Mouse (Mus musculus) liver, embryonic 11.5 days (tissue): Measurements from ENCODE around the gene Gm17334. TPM values are rescaled to one million over a fixed set of nuclear protein-coding genes. Genes with fewer than 3 reads are reported as not detected.

ENCODE experiments used
- ATAC-seq: fragments of 200-750 bp; cut with Nextera tagmentation; replicated peaks from 2 replicates; pipeline ENCODE4 v1.8.0; 2017; ENCODE audit warnings: moderate number of reproducible peaks, mild to moderate bottlenecking, moderate TSS enrichment, moderate library complexity; ENCODE audit not compliant: low FRiP score
- DNase-seq: peaks from one replicate; pipeline ENCODE4 v3.0.0-alpha.2; 2017; ENCODE audit warnings: low spot score
- H3K27ac ChIP-seq: fragments of 300-500 bp; sonication (generic); 2 replicates; pipeline ENCODE4 v1.5.1; 2014; ENCODE audit warnings: mild to moderate bottlenecking, low read depth, low read length, control low read depth
- H3K27me3 ChIP-seq: fragments of 300-500 bp; sonication (generic); replicated peaks from 2 replicates; pipeline ENCODE4 v1.6.1; 2014; ENCODE audit warnings: low read length, mixed read lengths; ENCODE audit not compliant: control insufficient read depth, insufficient read depth
- H3K36me3 ChIP-seq: fragments of 300-500 bp; sonication (generic); 2 replicates; pipeline ENCODE4 v1.6.1; 2014; ENCODE audit warnings: mild to moderate bottlenecking, low read length, moderate library complexity, mixed read lengths; ENCODE audit not compliant: control insufficient read depth, insufficient read depth
- H3K4me1 ChIP-seq: fragments of 300-500 bp; sonication (generic); replicated peaks from 2 replicates; pipeline ENCODE4 v1.6.1; 2014; ENCODE audit warnings: low read length, mixed read lengths; ENCODE audit not compliant: control insufficient read depth, insufficient read depth
- H3K4me2 ChIP-seq: fragments of 300-500 bp; sonication (generic); 2 replicates; pipeline ENCODE4 v1.6.1; 2014; ENCODE audit warnings: mild to moderate bottlenecking, control low read depth, moderate library complexity
- H3K4me3 ChIP-seq: fragments of 300-500 bp; sonication (generic); 2 replicates; pipeline ENCODE4 v1.5.1; 2014; ENCODE audit warnings: low read depth, low read length, control low read depth
- H3K9ac ChIP-seq: fragments of 300-500 bp; sonication (generic); 2 replicates; pipeline ENCODE4 v1.6.1; 2014; ENCODE audit warnings: low read depth, low read length, control low read depth
- H3K9me3 ChIP-seq: fragments of 300-500 bp; sonication (generic); 2 replicates; pipeline ENCODE4 v1.6.1; 2016; ENCODE audit warnings: low read length, inconsistent platforms, mixed read lengths; ENCODE audit not compliant: control insufficient read depth
- WGBS: fragments of 180-500 bp; shearing (Covaris S2); extraction: QIAGEN DNeasy Blood & Tissue Kit; methylation state at CpG from one replicate; pipeline ENCODE4 v1.1.7; 2014; 5-methylcytosine and 5-hydroxymethylcytosine counted together
- polyA plus RNA-seq: library from polyadenylated mRNA; unstranded; fragments of >200 nt; fragmentation: Nextera tagmentation; extraction: Ambion mirVana; gene quantifications from 2 replicates; pipeline ENCODE4 v1.2.1, GENCODE M21; 2014

The Gm17334 gene
- polyA plus RNA-seq, 1 experiment from 2014 or later: not detected

- ATAC-seq (no peak), DNase-seq (no peak)
- no peak overlapping the region for H3K4me2 ChIP-seq
- no peaks in the 10 kb centered on the region for H3K4me1 ChIP-seq
- no peak overlapping the region for H3K9ac ChIP-seq
- no peaks in the 10 kb centered on the region for H3K27me3 ChIP-seq
- no peak overlapping the region for H3K4me3 ChIP-seq
- H3K9me3 ChIP-seq: no peaks in the 10 kb centered on the region
- no peaks in the 10 kb centered on the region for H3K36me3 ChIP-seq
- no peak overlapping the region for H3K27ac ChIP-seq
- 57% methylated on average over 12 of the region's 12 CpGs for WGBS
Measured at GRCm38 (mm10) chr11:53803093-53803492, 30.1 kb upstream of the Gm17334 start.

- Histone ChIP-seq H3K4me1 (peaks cover 8% of the 10 kb centered on the region), H3K9me3 (no peaks in the 10 kb centered on the region), H3K4me3 (no peak overlapping the region), H3K9ac (no peak overlapping the region), H3K27ac (no peak overlapping the region), H3K4me2 (no peak overlapping the region), H3K36me3 (no peaks in the 10 kb centered on the region), H3K27me3 (no peaks in the 10 kb centered on the region)
- WGBS: 87% methylated on average over 5 of the region's 5 CpGs
- no peak for ATAC-seq
- DNase-seq: no peak
Measured at GRCm38 (mm10) chr11:53800975-53801374, 28.0 kb upstream of the Gm17334 start.

DNA sequence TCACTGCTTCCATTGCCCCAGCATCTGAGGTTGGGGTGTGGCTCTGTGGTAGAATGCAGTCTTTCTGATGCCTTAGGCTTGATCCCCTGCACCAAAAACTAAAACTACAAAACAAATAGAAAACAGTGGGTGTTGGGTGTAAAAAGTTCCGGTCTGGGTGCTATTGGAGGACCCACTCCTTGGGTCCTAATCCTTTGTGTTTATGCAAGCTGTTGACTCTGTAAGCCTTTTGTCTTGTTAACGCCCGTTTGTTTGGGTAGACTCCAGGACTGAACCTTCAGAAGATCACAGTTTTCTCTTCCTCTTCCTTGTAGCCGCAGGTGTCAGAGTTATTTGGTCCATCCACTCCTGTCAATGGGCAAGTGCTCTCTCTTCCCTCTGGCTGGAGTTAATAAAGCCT is 27.0 kb upstream of the Gm17334 start:
- WGBS: 74% methylated on average over 4 of the region's 4 CpGs

DNA sequence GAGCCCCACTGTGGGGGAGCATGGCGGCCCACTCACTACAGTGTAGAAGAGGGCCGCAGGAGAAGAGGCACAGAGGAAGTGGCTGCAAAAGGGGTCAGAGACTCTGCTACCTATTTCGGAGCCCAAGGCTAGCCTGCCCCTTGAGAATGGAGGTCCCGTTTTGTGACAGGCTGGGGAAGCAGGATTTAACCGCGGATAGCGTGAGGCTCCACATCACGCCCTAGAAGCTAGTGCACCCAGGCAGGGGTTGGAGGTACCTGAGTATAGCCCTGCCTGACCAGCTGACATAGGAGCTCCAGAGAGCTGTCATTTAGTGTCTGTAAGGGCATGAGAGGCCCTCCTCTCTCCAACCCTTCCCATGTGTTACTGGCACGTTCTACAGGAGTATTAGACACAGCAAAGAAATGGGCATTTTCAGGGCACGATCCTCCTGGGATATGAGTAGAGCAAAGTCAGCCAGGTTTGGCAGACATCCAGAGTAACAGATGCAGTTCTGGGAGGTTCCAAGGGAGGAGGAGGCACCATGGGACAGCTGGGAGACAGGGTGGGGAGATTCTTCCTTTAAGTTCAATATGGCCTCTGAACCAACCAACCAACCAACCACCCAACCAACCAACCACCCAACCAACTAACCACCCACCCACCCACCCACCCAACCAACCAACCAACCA is 25.2 kb upstream of the Gm17334 start:
- H3K4me2 ChIP-seq: no peak overlapping the region
- H3K36me3 ChIP-seq: no peaks in the 10 kb centered on the region
- H3K27me3 ChIP-seq: no peaks in the 10 kb centered on the region
- H3K4me1 ChIP-seq: peaks cover 23% of the 10 kb centered on the region
- no peak overlapping the region for H3K9ac ChIP-seq
- DNase-seq (no peak), ATAC-seq (no peak)
- WGBS: 85% methylated on average over 10 of the region's 10 CpGs
- H3K4me3 ChIP-seq: no peak overlapping the region
- no peak overlapping the region for H3K27ac ChIP-seq
- no peaks in the 10 kb centered on the region for H3K9me3 ChIP-seq

More for the DNA sequence above, 27.0 kb upstream of the Gm17334 start:
- Histone ChIP-seq H3K27ac (no peak overlapping the region), H3K27me3 (no peaks in the 10 kb centered on the region), H3K4me1 (peaks cover 17% of the 10 kb centered on the region), H3K4me2 (no peak overlapping the region), H3K9ac (no peak overlapping the region), H3K36me3 (no peaks in the 10 kb centered on the region), H3K4me3 (no peak overlapping the region), H3K9me3 (no peaks in the 10 kb centered on the region)
- DNase-seq: no peak
- ATAC-seq: no peak

GRCm38 (mm10) chr11:53797386-53797920 is 24.5 kb upstream of the Gm17334 start:
- H3K27me3 ChIP-seq: no peaks in the 10 kb centered on the region
- no peaks in the 10 kb centered on the region for H3K36me3 ChIP-seq
- no peak overlapping the region for H3K27ac ChIP-seq
- no peak overlapping the region for H3K4me2 ChIP-seq
- no peak overlapping the region for H3K4me3 ChIP-seq
- H3K9ac ChIP-seq: no peak overlapping the region
- no peak for ATAC-seq
- WGBS: 56% methylated on average over 6 of the region's 6 CpGs
- no peak for DNase-seq
- no peaks in the 10 kb centered on the region for H3K9me3 ChIP-seq
- H3K4me1 ChIP-seq: peaks cover 23% of the 10 kb centered on the region

- Histone ChIP-seq H3K36me3 (no peaks in the 10 kb centered on the region), H3K27ac (peak overlapping the region; percentile 67), H3K4me2 (no peak overlapping the region), H3K9ac (no peak overlapping the region), H3K4me1 (peaks cover 23% of the 10 kb centered on the region), H3K27me3 (no peaks in the 10 kb centered on the region), H3K4me3 (no peak overlapping the region), H3K9me3 (no peaks in the 10 kb centered on the region)
- WGBS: 54% methylated on average over 12 of the region's 12 CpGs
- DNase-seq (no peak), ATAC-seq (no peak)
Measured at GRCm38 (mm10) chr11:53796409-53797151, 23.6 kb upstream of the Gm17334 start.

DNA sequence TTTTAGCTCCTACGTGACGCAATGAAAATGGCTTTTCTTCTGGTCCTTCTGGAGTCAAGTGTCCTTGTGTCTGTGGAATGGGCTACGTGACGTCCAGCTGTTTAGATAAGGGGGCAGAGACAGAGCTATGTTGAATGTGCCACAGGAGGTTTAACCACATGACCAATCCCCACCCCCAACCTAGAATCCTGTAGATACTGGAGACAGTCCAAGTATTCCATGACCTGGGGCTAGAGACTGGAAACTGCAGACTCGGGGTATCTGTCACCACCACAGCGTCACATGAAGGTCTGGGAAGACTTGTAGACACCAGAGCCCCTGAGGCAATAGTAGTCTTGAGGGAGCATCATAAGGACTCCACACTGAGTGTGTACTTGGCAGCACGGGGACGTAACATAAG is 22.8 kb upstream of the Gm17334 start:
- no peak for DNase-seq
- no peak for ATAC-seq
- Histone ChIP-seq H3K4me2 (no peak overlapping the region), H3K27me3 (no peaks in the 10 kb centered on the region), H3K4me1 (peaks cover 23% of the 10 kb centered on the region), H3K9ac (no peak overlapping the region), H3K36me3 (no peaks in the 10 kb centered on the region), H3K4me3 (no peak overlapping the region), H3K9me3 (no peaks in the 10 kb centered on the region), H3K27ac (peak overlapping the region; percentile 67)
- 61% methylated on average over 8 of the region's 8 CpGs for WGBS

DNA sequence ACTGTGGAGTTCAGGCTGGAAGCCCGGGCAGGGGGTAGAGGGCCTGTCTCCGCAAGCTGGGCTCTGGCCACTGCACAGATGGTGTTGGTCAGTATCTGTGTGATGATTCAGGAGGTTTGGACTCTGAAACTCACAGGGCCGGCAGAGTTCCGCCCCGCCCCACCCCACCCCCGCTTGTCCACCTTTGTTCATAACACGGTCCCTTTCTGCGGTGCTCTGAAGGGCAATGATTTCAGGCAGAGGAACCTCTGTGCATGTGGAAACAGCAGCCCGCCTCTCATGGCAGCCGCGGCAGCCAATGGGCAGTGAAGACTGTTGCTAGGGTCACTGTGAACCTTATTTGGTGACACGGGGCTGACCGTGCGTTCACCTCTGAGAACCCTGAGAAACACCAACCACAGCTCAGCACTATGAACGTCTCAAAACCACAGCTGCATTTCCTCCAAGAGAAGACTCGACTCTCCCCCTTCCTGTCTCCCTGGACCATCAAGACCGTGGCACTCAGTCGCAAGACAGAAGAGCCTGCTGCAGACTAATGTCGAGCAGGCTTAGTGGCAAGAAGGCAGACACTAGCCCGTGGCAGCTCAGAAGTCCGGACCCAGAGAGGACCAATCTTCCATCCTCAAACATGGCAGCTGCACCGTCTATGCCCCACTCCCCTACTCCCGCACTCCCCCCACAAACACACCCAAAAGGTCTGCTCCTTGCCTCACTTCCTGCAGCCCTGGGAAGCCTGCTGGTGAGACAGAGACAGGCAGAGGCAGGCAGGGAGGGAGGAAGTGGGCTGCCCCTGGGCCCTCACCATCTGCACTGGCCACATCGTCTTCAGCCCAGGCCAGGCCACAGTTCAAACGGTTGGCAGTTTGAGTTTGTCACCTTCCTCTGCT is 21.9 kb upstream of the Gm17334 start:
- WGBS: 27% methylated on average over 25 of the region's 25 CpGs
- Histone ChIP-seq H3K4me1 (peaks cover 23% of the 10 kb centered on the region), H3K4me2 (peak overlapping the region; percentile 35), H3K27ac (peak overlapping the region; percentile 83), H3K9me3 (no peaks in the 10 kb centered on the region), H3K9ac (0 out of 2 replicates have a peak overlapping the region, but pooled peaks have one; percentile 10), H3K27me3 (no peaks in the 10 kb centered on the region), H3K36me3 (no peaks in the 10 kb centered on the region), H3K4me3 (no peak overlapping the region)
- DNase-seq: peak; percentile 51
- peak; percentile 62 for ATAC-seq
